Mouse (Mus musculus) liver, adult 10 weeks (tissue): ENCODE results near the gene Elmsan1. TPM values are rescaled to one million over a fixed set of nuclear protein-coding genes. Genes with fewer than 3 reads are reported as not detected.

Experiments used
- polyA plus RNA-seq: library from polyadenylated mRNA; stranded (reverse); fragments of 350-450 nt; fragmentation: Illumina TruSeq; extraction: RNeasy Lipid Tissue Mini Kit (QIAGEN cat#74804); gene quantifications from one replicate; pipeline ENCODE4 v1.2.3, GENCODE M21; 2014; ENCODE audit warnings: low read depth, low replicate concordance

Gene Elmsan1
- polyA plus RNA-seq = 3.2 TPM

DNA sequence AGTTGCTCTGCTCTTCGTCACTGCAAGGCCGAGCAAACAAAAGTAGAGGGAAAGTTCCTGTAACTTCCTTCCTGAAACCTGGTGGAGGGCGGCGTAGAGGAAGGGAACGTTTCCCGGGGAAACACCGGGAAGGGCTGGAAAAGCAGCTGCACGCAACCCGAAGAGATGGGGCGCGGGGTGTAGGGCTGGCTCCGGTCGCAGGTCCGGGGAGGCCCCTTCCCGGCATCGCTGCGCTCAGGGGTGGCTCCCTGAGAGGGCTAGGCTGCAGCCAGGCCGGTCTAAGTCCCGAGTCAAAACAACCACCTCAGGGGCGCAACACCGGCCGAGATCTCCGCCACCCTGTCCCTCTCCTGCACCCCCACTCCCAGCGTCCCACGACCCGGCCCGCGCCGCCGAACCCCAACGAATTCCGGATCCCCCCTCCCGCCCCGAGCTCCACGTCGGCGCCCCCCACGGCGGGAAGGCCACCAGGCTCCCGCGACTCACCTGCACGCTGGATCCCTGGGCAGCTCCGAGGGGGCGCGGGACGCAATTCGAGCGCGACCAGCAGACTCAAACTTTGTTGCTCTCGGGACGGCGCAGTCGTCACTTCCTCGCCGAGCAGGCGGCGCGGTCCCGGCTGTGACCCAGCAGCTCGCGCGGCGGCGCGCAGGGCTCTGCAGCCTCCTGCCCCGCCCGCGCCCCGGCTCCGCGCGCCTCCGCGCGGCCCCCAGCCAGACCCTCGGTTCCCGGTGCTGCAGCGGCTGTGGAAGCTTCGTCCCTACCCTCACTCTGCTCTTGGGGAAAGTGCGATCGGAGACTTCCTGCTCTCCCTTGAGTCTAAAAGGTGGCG, at the start of gene Elmsan1:
Gene Elmsan1 (minus strand): TSS at position 593 of the 832 bp plus-strand sequence.

DNA sequence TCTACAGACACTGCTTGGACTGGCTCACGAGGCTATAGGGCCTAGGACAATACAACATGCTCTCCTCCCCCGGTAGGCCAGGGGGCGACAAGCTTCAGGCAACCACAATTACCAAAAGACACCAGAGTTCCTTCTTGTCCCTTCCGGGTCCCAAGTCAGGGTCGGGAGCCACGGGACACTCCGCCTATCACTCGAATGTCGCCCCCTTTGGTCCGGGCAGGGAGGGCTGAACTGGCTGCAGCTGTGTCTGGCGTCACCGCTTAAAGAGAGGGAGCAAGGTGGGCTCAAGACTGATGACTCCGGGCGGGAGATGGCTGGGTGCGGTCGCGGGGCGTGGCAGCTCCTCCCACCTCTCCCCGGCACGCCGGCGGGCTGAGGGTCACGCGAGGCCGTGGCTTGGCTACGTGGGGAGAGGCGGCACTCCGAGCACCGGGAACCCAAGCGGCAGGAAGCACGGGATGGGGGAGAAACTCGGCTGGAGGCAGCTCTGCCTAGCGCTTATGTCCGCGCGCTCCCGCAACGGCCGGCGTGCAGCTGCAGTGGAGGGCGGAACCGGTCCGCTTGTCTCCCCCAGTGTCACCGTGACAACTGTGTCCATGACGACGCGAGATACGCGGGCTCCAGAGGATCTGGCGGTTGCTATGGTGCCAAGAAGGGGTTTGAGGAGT, 70.6 kb downstream of the Elmsan1 start, which contains the start of gene Pnma1:
Gene Pnma1 (minus strand): TSS at position 536 of the 668 bp plus-strand sequence.

DNA sequence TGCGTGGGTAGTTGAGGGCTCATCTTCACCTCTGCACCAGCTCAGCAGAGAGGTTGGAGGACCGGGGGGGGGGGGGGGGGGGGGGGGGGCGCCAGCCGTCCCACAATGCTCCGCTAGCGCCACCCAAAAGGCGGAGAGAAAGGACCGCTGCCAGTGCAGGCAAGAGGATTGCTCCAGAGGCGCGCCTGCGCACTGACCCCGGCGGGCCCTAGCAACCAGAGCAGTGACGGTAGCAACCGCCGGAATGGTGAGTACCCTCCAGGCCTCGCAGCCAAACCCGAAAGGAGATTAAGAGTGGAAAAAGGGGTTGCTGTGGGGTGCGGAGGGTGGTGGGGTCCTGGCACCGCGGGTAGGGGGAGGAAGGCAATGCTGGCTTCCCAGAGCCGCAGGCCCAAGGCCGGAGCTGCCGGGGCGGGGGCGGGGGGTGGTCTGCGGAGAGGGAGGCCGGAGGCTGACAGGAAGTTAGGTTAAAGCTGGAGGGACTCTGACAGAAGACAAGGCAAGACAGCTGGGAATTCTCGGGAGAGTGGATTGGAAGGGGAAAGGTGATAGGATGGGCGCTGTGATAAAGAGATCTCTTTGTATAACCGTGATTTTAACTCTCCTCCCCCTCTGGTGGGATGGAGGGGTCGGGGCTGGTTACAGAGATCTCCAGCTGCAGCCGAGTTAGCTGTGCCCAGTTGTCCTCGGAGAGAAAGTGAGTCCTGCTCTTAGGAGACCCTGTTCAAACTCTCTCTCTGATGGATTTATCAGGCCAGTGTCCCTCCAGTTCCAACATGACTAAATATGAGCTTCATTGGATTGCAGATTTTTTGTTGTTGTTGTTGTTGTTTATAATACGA, 104.3 kb downstream of the Elmsan1 start, which contains the start of gene Dnal1:
Gene Dnal1 (plus strand): TSS at position 214 of the 842 bp plus-strand sequence.

DNA sequence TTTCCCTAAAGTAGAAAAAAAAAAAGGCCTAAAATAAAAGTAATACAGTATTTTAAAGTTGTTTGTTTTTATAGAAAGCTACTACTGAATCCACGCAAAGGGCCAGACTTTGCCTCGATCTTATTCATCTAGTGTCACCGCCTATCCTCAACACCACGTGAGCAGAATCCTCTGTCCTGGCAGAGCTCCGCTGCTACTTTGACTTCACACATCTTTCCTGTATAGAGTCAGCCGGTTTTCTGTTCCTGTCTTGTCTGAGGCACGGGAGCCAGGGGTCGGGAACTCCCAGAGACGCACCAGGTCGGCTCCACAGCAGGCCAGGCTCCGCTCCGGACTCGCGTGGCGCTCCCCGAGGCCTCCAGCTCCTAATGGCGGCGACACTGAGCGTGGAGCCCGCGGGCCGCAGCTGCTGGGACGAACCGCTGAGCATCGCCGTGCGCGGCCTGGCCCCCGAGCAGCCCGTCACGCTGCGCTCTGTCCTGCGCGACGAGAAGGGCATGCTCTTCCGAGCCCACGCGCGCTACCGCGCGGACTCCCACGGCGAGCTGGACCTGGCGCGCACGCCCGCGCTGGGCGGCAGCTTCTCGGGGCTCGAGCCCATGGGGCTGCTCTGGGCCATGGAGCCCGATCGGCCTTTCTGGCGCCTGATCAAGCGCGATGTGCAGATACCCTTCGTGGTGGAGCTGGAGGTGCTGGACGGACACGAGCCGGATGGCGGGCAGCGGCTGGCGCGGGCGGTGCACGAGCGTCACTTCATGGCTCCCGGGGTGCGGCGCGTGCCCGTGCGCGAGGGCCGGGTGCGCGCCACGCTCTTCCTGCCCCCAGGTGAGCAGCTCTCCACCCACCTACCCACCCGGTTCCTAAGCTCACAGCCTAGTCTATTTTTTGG, 117.8 kb downstream of the Elmsan1 start, which contains the start of gene Acot6:
Gene Acot6 (plus strand): TSS at position 51 of the 889 bp plus-strand sequence.

Other genes starting within 250 kb of the Elmsan1 start
- not detected for gene Heatr4, start 234.0 kb downstream of the Elmsan1 start, polyA plus RNA-seq
- gene Acot2, start 231.0 kb downstream of the Elmsan1 start, polyA plus RNA-seq = 2.5 TPM
- gene Acot1, start 209.4 kb downstream of the Elmsan1 start, polyA plus RNA-seq = 68.6 TPM
- gene Acot4, start 180.5 kb downstream of the Elmsan1 start, polyA plus RNA-seq = 80.2 TPM
- not detected for gene Gm49366, start 179.9 kb downstream of the Elmsan1 start, polyA plus RNA-seq
- 49.5 TPM for gene Acot3, start 166.7 kb downstream of the Elmsan1 start, polyA plus RNA-seq
- gene Acot5, start 149.6 kb downstream of the Elmsan1 start, polyA plus RNA-seq = not detected
- gene Acot6, start 118.2 kb downstream of the Elmsan1 start, polyA plus RNA-seq = 2.0 TPM
- 1.4 TPM for gene Dnal1, start 104.5 kb downstream of the Elmsan1 start, polyA plus RNA-seq
- not detected for gene Pnma1, start 70.4 kb downstream of the Elmsan1 start, polyA plus RNA-seq
- 87.0 TPM for gene Ptgr2, start 66.4 kb upstream of the Elmsan1 start, polyA plus RNA-seq
- 13.7 TPM for gene Zfp410, start 98.0 kb upstream of the Elmsan1 start, polyA plus RNA-seq
- gene Coq6, start 142.8 kb upstream of the Elmsan1 start, polyA plus RNA-seq = 2.3 TPM
- 0.50 TPM for gene Fam161b, start 143.0 kb upstream of the Elmsan1 start, polyA plus RNA-seq
- gene Entpd5, start 190.1 kb upstream of the Elmsan1 start, polyA plus RNA-seq = 157 TPM
- 2.4 TPM for gene Bbof1, start 190.2 kb upstream of the Elmsan1 start, polyA plus RNA-seq
- gene Rnf113a2, start 198.3 kb upstream of the Elmsan1 start, polyA plus RNA-seq = 5.3 TPM
- gene Aldh6a1, start 232.1 kb upstream of the Elmsan1 start, polyA plus RNA-seq = 694 TPM
- 10.4 TPM for gene Lin52, start 232.5 kb upstream of the Elmsan1 start, polyA plus RNA-seq